Mouse (Mus musculus) CD4-positive helper T cell, adult 2 months (primary cell): ENCODE data around the gene Ccdc24.

Experiments used
- DNase-seq: peaks from one replicate; pipeline ENCODE4 v3.0.0-alpha.2; 2012; ENCODE audit warnings: low read depth, missing footprints, low spot score

Ccdc24 gene

GRCm38 (mm10) chr4:117891738-117892161 lies 19.4 kb upstream of the Ccdc24 start, which contains the start of gene Dph2:
Gene Dph2, minus strand, starts transcription at chr4:117892032.
- DNase-seq = peak; percentile 88

DNA sequence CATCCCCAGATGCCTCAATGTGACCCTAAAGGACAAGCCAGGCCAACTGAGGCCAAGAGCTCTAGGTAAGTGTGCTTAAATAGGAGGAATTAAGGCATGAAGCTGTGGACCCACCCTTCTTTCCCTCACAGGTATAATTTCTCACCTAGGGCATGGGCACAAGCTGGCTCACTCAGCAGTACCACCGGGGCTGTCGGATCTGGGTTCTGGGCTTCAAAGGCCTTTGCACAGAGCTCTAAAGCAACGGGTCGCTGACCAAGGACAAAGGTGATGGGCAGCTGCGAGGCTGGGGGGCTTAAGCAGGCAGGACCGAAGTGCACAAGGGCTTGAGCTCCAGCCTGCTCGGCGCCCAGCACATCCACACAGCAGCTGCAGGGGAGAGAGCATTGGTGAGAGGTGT lies 18.4 kb upstream of the Ccdc24 start:
- no peak for DNase-seq

- DNase-seq = no peak
These were observed 17.7 kb upstream of the Ccdc24 start for GRCm38 (mm10) chr4:117890031-117890430.

GRCm38 (mm10) chr4:117889471-117889870 lies 17.1 kb upstream of the Ccdc24 start:
- DNase-seq = no peak

DNA sequence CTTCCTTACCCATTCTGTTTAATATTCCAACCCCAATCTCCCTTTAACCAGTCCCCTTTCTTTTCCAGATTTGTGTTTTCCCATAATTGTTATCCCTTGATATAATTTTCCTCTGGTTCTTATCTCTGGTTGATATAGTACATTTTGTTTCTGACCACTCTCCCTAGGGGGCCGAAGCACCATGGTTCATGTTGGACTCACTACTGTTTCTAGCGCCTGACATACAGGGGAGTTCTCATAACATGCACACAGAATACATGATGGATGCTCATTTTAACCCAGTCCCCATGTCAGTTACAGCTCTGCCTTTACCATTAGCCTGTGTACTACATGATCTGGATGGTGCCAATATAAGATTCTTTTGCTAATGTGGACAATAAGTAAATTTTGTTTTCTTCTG lies 15.6 kb upstream of the Ccdc24 start:
- DNase-seq = no peak

DNA sequence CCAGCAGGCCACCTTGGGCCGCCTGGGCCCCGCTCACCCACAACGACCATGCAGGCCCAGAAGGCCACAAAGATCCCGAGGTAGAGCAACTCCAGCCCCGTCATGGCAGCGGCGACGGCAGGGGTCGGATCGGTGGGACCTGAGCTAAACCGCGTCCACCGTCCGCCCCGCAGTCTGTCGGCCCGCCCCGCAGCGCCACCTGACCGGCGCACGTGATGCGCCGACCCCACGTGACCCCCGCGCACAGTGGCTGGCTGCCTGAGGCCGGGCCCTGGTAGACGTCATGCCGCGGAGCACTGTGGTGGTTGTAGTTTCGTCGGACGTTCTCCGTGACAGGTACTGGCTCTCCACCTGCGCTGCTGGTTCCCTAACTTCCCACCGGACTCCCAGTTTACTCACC lies 14.8 kb upstream of the Ccdc24 start, which contains the start of gene Atp6v0b:
TSS of gene Atp6v0b (minus strand) at position 201 of the 400 bp plus-strand sequence.
- DNase-seq = peak; percentile 93

- peak; percentile 37 for DNase-seq
These were observed 14.3 kb upstream of the Ccdc24 start for GRCm38 (mm10) chr4:117886644-117887043.

DNA sequence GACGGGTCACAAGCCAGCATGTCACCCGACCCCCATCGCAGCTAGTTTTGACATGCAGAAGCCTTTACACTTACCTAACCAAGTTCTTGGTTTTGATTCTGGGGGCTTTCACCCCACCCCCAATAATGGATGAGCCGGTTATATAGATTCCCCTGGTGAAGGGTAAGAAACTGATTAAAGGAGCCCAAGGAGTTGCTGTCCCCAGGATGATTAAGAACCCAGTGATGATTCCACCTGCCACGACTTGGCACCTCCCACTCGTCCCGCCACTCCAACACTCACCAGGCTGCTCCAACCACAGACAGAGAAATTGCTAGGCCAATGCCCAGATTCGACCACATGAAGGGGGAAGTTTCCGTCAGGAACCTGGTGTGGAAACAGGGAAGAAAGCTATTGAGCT lies 13.6 kb upstream of the Ccdc24 start:
- DNase-seq = no peak

DNA sequence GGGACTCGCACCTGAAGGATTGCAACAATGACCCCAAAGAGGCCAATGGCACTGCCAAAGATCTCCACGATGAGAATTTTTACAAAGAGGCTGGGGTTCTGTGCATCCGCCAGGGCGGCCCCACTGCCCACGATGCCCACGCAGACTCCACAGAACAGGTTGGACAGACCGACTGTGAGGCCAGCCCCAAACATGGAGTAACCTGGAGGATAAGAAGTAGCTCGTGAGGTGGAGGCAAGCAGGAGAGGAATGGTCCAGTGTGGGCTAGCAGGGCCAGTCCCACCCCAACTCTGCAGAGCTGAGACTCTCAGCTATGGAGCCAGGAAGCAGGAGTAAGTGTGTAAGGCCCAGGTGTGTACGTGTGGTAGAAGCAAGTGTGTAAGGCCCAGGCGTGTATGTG lies 12.7 kb upstream of the Ccdc24 start:
- no peak for DNase-seq

DNA sequence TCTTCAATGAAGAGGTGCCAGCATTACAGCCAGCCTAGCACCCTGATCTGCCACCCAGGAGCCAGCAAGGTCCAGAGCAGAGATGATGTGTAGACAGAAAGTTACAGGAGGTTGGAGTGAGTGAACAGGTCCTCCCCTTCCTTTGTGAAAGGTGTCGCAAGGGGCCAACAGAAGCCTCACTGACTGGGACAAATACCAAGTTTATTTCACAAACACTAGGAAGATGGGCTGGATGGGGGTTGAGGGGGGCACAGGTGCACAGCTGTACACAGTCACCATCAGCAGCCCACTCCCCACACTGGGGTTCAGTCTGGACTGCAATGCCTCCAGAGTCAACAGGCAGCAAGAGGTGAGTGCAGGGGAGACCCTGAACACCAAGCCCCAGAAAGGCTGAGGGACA lies 11.8 kb upstream of the Ccdc24 start:
- no peak for DNase-seq

DNA sequence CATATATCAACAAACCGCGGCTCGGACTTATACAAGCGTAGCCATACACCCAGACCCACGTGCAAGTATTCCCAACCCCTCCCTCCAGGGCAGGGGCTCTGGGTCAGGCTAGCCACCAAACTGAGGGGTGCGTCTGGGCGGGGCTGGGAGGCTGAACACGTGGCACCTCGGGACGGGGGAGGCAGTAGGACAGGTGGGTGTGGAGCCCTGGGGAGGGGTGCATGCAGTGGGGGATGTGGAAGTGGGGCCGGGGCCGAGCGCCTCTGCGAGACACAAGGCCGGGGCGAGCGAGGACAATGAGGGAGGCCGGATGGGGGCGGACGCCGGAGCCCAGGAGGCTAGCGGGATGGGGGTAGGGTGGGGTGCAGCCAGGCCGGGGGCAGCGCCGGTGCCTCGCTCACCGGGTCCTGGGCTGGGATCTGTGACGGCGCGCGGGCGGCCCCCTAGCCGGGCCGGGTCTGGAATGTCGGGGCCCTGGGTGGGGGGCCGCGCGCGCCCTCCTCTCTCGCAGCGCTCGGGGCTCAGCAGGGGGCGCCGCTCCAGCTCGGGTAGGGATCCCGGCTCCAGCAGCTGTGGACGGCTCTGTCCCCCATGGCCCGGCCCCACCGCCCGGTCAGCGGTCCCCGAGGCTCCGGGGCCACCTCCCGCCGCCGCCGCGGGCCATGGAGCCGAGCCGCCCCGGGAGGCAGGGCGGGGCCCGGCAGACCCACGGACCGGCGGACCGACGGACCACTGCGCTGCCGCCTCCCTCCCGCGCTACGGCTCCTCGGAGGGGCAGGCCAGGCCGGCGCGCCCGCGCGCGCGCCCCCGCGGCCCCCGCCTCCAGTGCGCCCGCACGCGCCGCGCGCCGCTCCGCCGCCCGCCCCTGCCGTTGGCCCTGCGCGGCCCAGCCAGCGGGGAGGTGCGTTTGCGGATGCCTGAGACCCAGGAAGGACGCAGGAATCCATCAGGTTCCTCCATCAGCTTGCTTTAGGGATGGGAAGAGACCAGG lies 10.6 kb upstream of the Ccdc24 start, which contains the start of gene B4galt2:
TSS of gene B4galt2 (minus strand) at position 787 of the 991 bp plus-strand sequence.
- DNase-seq = peak; percentile 11

- DNase-seq = no peak
These were observed 6.3 kb upstream of the Ccdc24 start for GRCm38 (mm10) chr4:117878703-117879102.

DNA sequence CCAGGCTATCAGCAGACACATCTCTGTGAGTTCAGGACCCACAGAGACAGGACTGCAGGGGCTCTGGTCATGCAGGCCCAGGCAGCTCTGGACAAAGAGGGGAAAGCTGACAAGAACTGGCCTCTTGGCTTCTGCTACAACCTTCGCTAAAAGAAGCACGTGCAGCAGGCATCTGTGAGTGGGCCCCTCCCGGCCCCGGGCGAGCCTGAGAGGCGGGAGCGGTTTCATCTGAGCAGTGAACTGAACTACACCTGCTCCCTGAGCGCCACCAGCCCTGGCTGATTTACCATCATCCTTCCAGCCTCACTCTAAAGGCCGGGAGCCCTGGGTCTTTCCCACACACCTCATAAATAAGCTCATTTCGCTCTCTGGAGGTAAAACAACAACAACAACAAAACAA lies 5.9 kb upstream of the Ccdc24 start:
- no peak for DNase-seq

- DNase-seq = no peak
These were observed 1.3 kb upstream of the Ccdc24 start for GRCm38 (mm10) chr4:117873615-117874014.

DNA sequence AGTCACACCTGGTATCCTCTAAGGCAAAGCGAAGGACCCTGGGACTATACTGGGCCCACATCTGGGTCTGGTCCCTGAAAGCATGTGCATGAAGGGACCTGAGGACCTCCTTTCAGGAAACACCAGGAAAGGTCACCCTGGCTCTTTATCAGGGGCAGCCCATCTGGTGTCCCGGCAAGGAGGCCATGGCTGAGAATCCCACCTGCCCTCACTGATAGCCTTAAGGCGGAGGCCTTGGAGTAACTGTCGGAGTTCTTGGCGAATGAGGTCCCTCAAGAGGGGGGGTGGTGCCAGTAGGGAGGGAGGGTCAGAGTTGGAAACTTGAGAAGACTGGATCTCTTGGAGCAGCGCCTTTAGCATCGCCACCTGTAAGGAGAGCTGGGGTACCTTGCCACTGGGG lies 570 bp downstream of the Ccdc24 start:
- no peak for DNase-seq

DNA sequence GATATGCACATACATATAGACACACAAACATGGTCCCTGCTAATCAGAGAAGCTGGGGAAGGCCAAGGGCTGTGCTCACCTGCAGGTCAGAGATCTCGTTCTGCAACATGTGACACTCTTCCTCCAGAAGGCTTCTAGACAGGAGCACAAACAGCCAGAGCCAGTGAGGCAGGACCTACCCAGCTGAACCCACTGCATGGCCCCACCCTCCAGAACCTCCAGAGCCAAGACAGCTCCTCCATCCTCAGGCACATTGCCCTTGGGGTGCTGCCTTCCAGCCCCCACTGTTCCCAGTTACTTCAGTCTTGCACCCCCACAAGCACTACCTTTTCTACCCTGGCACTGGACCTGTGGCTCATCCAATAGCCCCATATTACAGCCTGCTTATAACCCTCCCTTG lies 1.9 kb downstream of the Ccdc24 start:
- DNase-seq = no peak

DNA sequence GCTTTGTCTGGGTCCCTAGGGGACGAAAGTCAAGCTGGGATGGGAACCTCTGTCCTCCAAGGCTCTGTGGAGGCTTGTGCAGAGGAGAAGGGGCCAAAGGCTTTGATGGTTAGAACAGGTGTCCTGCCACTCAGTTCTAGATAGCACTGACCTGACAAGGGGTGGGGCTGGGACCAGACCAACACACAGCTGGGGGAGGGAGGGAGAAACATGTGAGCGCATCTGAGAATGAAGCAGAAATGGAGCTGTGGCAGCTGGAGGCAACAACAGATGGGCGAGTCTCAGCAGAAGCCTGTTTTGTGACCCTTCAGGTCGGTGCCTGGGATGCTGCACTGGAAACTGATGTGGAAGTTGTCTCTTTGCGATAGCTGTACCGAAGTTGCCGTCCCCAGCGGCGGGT lies 3.0 kb downstream of the Ccdc24 start:
- DNase-seq = no peak

GRCm38 (mm10) chr4:117867823-117868222 lies 4.5 kb downstream of the Ccdc24 start:
- peak; percentile 28 for DNase-seq

GRCm38 (mm10) chr4:117867000-117867399 lies 5.4 kb downstream of the Ccdc24 start:
- no peak for DNase-seq

DNA sequence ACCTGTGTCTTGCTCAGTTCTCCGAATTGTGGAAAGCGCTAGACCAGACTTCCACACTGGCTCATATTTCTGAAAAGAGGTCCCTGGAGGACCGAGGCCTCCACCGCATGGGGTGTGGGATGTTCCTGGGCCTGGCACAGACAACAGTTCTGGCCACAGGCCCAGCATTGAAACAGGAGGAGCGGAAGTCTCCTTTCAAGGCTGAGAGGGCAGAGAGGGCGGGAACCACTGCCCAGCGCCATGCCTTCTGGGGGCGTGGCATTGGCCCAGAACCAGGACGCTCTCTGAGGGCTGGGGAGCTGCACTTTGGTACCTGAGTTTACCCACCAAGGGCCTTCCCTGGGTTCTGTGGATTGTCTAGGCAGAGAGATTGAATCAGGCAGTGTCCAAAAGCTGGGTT lies 6.3 kb downstream of the Ccdc24 start:
- no peak for DNase-seq

GRCm38 (mm10) chr4:117862823-117863222 lies 9.5 kb downstream of the Ccdc24 start:
- no peak for DNase-seq

- DNase-seq = no peak
These were observed 11.8 kb downstream of the Ccdc24 start for GRCm38 (mm10) chr4:117860570-117860969.

- peak; percentile 14 for DNase-seq
These were observed 13.6 kb downstream of the Ccdc24 start for GRCm38 (mm10) chr4:117858794-117859193.
